Mouse (Mus musculus) large intestine, adult 2 months (tissue): ENCODE data around the gene Adam11. TPM values are rescaled to one million over a fixed set of nuclear protein-coding genes. Genes with fewer than 3 reads are reported as not detected.

Source experiments
- DNase-seq: peaks from one replicate; pipeline ENCODE4 v3.0.0-alpha.2; 2012; ENCODE audit warnings: low read depth, low spot score
- WGBS: fragments of 180-500 bp; shearing (Covaris S2); methylation state at CpG from one replicate; pipeline ENCODE4 v1.1.7; 2018; 5-methylcytosine and 5-hydroxymethylcytosine counted together
- polyA plus RNA-seq: library from polyadenylated mRNA; depleted of rRNA; stranded (reverse); fragments of >200 nt; gene quantifications from 2 replicates; pipeline ENCODE4 v1.2.3, GENCODE M21; 2012; rRNA removed

Adam11 gene
- polyA plus RNA-seq, 1 experiment: 2.3 TPM

- no peak for DNase-seq
- 2% methylated on average over 72 of the region's 97 CpGs for WGBS
Observed at GRCm38 (mm10) chr11:102819021-102819782, 58.0 kb downstream of the Adam11 start, which contains the start of gene Gjc1. Gene Gjc1 (minus strand): TSS chr11:102819700.

GRCm38 (mm10) chr11:102819783-102820385, 58.6 kb downstream of the Adam11 start:
- DNase-seq: no peak
- WGBS: 12% methylated on average over 14 of the region's 14 CpGs

DNA sequence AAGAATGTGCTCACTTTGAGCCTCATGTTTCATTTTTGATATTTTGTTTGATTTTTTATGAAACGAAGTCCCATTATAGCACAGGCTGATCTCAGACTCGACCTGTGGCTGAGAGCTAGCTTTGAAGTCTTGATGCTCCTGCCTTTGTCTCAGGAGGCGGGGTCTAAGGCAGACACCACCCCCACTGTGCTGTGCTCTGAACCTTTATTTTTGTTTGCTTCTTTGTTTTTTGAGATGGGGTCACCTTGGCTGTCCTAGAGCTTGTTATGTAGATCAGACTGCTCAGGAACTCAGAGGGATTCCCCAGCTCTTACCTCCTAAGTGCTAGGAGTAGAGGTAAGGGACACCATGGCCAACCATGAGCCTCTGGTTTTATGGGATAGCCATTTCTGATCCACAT, 59.2 kb downstream of the Adam11 start:
- no peak for DNase-seq
- 37% methylated on average over 3 of the region's 3 CpGs for WGBS

DNA sequence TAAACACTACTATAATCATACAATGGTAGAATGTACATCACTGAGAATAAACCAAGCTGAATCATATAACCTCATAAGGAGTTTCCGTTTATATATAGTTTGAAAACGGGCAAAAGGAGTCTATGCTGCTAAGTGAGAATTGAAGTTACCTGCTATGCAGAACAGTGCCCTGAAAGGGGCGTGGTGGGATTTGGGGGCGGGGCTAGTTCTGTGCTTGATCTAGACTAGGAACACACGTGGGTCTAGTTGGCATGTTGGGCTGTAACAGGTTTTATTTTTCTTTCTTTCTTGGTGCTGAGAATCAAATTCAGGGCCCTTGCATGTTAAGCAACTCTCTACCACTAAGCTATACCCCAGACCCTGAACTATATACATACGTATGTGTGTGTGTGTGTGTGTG, 60.0 kb downstream of the Adam11 start:
- no peak for DNase-seq
- 47% methylated on average over 6 of the region's 6 CpGs for WGBS

GRCm38 (mm10) chr11:102826476-102826875, 65.2 kb downstream of the Adam11 start:
- DNase-seq: no peak

DNA sequence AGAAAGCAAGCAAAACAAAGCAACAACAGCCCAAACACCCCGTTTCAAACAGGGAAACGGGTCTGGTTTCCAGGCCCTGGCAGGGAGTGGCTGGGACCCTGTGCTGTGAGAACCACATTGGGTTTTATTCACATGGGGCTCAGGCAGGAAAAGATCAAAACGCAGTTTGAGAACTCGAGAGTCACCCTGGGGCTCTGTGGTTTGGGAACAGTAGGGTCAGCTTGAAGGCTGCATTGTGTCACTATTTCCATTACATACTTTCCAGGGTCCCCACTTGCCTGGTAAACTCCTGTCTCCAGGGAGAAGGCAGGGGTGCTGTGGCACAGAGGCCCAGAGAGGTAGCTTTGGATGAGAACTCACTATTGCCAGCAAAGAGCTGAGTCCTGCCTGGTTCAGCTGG, 65.9 kb downstream of the Adam11 start:
- 54% methylated on average over 4 of the region's 4 CpGs for WGBS

More at GRCm38 (mm10) chr11:102826476-102826875, 65.2 kb downstream of the Adam11 start:
- 91% methylated on average over 2 of the region's 2 CpGs for WGBS

More for the DNA sequence above, 65.9 kb downstream of the Adam11 start:
- no peak for DNase-seq

Other genes starting within 250 kb of the Adam11 start
- 9.0 and 15.9 TPM in 2 replicates for gene Gpatch8, start 205.0 kb upstream of the Adam11 start, polyA plus RNA-seq
- 2.0 and 2.7 TPM in 2 replicates for gene Gm11627, start 182.0 kb upstream of the Adam11 start, polyA plus RNA-seq
- gene Fzd2, start 157.0 kb upstream of the Adam11 start, polyA plus RNA-seq: 9.5 and 10.2 TPM in 2 replicates
- gene Meioc, start 97.7 kb upstream of the Adam11 start, polyA plus RNA-seq: not detected in 2 replicates
- 4.3 and 5.3 TPM in 2 replicates for gene Ccdc43, start 63.7 kb upstream of the Adam11 start, polyA plus RNA-seq
- 3.7 and 3.8 TPM in 2 replicates for gene Gjc1, start 58.3 kb downstream of the Adam11 start, polyA plus RNA-seq
- 0.40 and 0.56 TPM in 2 replicates for gene Higd1b, start 74.4 kb downstream of the Adam11 start, polyA plus RNA-seq
- 73.3 and 73.9 TPM in 2 replicates for gene Eftud2, start 119.5 kb downstream of the Adam11 start, polyA plus RNA-seq
- gene Ccdc103, start 119.8 kb downstream of the Adam11 start, polyA plus RNA-seq: 0.07 TPM in 1 of 2 replicates, not detected in the other
- not detected in 2 replicates for gene Fam187a, start 123.7 kb downstream of the Adam11 start, polyA plus RNA-seq
- 0.91 and 1.0 TPM in 2 replicates for gene Gfap, start 139.5 kb downstream of the Adam11 start, polyA plus RNA-seq
- 9.2 and 10.8 TPM in 2 replicates for gene Kif18b, start 163.7 kb downstream of the Adam11 start, polyA plus RNA-seq
- 0.47 and 0.52 TPM in 2 replicates for gene C1ql1, start 185.2 kb downstream of the Adam11 start, polyA plus RNA-seq